Comparison of ENCODE assay signal across 9 mouse cellular contexts in genomic region chr9:31463692-31464474, GRCm38 (mm10). TPM values are rescaled to one million over a fixed set of nuclear protein-coding genes. Genes with fewer than 3 reads are reported as not detected.
DNase-seq lines count a peak whose midpoint lies in the region; ATAC-seq and TF ChIP-seq lines count a peak whose summit lies in the region.
"Had no signal": no experiment of that assay in that cellular context is flagged by ENCODE, and none has a peak within 500 bp of the region (broad histone marks: within the 10 kb centered on the region; RNA-seq: fewer than 3 reads in every experiment).

Gene Tmem45b (minus strand): TSS chr9:31464462.

- peaks cover 8% of the 10 kb centered on the region for H3K4me1 ChIP-seq in heart, embryonic 16.5 days (ENCODE audit: control insufficient read depth, insufficient read depth, low read length)
- 0 out of 2 replicates have a peak, but pooled peaks cover 5% of the 10 kb centered on the region for H3K4me1 ChIP-seq in embryonic facial prominence, embryonic 12.5 days
- 0 out of 2 replicates have a peak, but pooled peaks cover 4% of the 10 kb centered on the region for H3K4me1 ChIP-seq in kidney, adult 2 months (ENCODE audit: control insufficient read depth, insufficient read depth, low read length)
- peaks cover 8% of the 10 kb centered on the region; the same call in 1 of the 2 replicates for H3K4me1 ChIP-seq in midbrain, embryonic 15.5 days

- no peak within 1 kb of the TSS for H3K27ac ChIP-seq in heart, embryonic 16.5 days (ENCODE audit: low read length)
- H3K27ac ChIP-seq in embryonic facial prominence, embryonic 12.5 days, result no peak within 1 kb of the TSS
- no peak within 1 kb of the TSS; the same call in 1 of the 2 replicates for H3K27ac ChIP-seq in kidney, adult 2 months (ENCODE audit: insufficient read depth, low read depth, low read length)
- H3K27ac ChIP-seq in midbrain, embryonic 15.5 days, result no peak within 1 kb of the TSS

- no peak for TF ChIP-seq POLR2A in kidney, adult 2 months (IDR thresholded peaks at IDR 0.05; ENCODE audit: low read depth, low read length)

- TF ChIP-seq CTCF in kidney, adult 2 months (conservative IDR thresholded peaks at IDR 0.05; ENCODE audit: insufficient read depth, insufficient read length, low read depth, low read length), result peak; percentile 46; the same call in 1 of the 2 replicates

- 6% methylated on average over 33 of the region's 33 CpGs for WGBS in heart, embryonic 16.5 days
- 9% methylated on average over 33 of the region's 33 CpGs for WGBS in embryonic facial prominence, embryonic 12.5 days
- WGBS in kidney, adult 2 months, result 12% methylated on average over 33 of the region's 33 CpGs
- WGBS in midbrain, embryonic 15.5 days, result 12% methylated on average over 33 of the region's 33 CpGs

- ATAC-seq in heart, embryonic 16.5 days (replicated peaks; ENCODE audit: extremely low read depth, insufficient read depth, low FRiP score), result no peak
- ATAC-seq in embryonic facial prominence, embryonic 12.5 days (ENCODE audit: insufficient number of reproducible peaks, insufficient read depth, low FRiP score, low TSS enrichment), result no peak
- no peak for ATAC-seq in midbrain, embryonic 15.5 days (replicated peaks)

- H3K27me3 ChIP-seq in heart, embryonic 16.5 days (ENCODE audit: control insufficient read depth, insufficient read depth, low read length), result peaks cover 34% of the 10 kb centered on the region
- H3K27me3 ChIP-seq in embryonic facial prominence, embryonic 12.5 days, result peaks cover 36% of the 10 kb centered on the region
- no peaks in the 10 kb centered on the region for H3K27me3 ChIP-seq in kidney, adult 2 months (replicated peaks; ENCODE audit: control insufficient read depth, insufficient read depth, low read length)
- peaks cover 16% of the 10 kb centered on the region for H3K27me3 ChIP-seq in midbrain, embryonic 15.5 days (replicated peaks)

- DNase-seq in heart, adult 18-20 months, result no peak
- peak; percentile 57 for DNase-seq in kidney, adult 2 months
- no peak for DNase-seq in frontal cortex, postnatal 25 days (ENCODE audit: low spot score in 2 of 2)
- no peak for DNase-seq in thymus, postnatal 0 days (ENCODE audit: low spot score)
- DNase-seq in testis, postnatal 10 days (ENCODE audit: low spot score), result no peak

- H3K9me3 ChIP-seq in heart, embryonic 16.5 days (replicated peaks; ENCODE audit: control insufficient read depth, low read length), result no peaks in the 10 kb centered on the region
- no peaks in the 10 kb centered on the region for H3K9me3 ChIP-seq in embryonic facial prominence, embryonic 12.5 days
- no peaks in the 10 kb centered on the region for H3K9me3 ChIP-seq in midbrain, embryonic 15.5 days
- H3K9me3 ChIP-seq: G1E had no signal

- H3K36me3 ChIP-seq in heart, embryonic 16.5 days (ENCODE audit: control insufficient read depth, insufficient read depth), result no peaks in the 10 kb centered on the region
- no peaks in the 10 kb centered on the region for H3K36me3 ChIP-seq in embryonic facial prominence, embryonic 12.5 days
- H3K36me3 ChIP-seq in kidney, adult 2 months (ENCODE audit: control insufficient read depth, insufficient read depth, low read length), result no peaks in the 10 kb centered on the region
- no peaks in the 10 kb centered on the region for H3K36me3 ChIP-seq in midbrain, embryonic 15.5 days (replicated peaks)
- H3K36me3 ChIP-seq: G1E had no signal

- peak within 1 kb of the TSS; percentile 27 for H3K4me3 ChIP-seq in heart, embryonic 16.5 days (ENCODE audit: low read length)
- H3K4me3 ChIP-seq in embryonic facial prominence, embryonic 12.5 days, result peak within 1 kb of the TSS; percentile 14
- peak within 1 kb of the TSS; percentile 32 for H3K4me3 ChIP-seq in kidney, adult 2 months (ENCODE audit: insufficient read depth, low read depth, low read length)
- H3K4me3 ChIP-seq in midbrain, embryonic 15.5 days, result peak within 1 kb of the TSS; percentile 13; the same call in 1 of the 2 replicates

- H3K4me2 ChIP-seq in heart, embryonic 16.5 days (ENCODE audit: low read depth, low read length), result peak within 1 kb of the TSS; percentile 54
- peak within 1 kb of the TSS; percentile 29 for H3K4me2 ChIP-seq in embryonic facial prominence, embryonic 12.5 days (replicated peaks)
- H3K4me2 ChIP-seq in midbrain, embryonic 15.5 days, result peak within 1 kb of the TSS; percentile 37

- H3K9ac ChIP-seq in heart, embryonic 16.5 days (ENCODE audit: low read length), result no peak within 1 kb of the TSS
- H3K9ac ChIP-seq in embryonic facial prominence, embryonic 12.5 days, result no peak within 1 kb of the TSS
- no peak within 1 kb of the TSS for H3K9ac ChIP-seq in midbrain, embryonic 15.5 days

RNA-seq across cellular contexts. Expression of gene Tmem45b, which starts in this region (rescaled TPM):
- 0.42 TPM in 1 of 2 replicates, not detected in the other for polyA plus RNA-seq in heart, embryonic 16.5 days (2015; fragmentation: Nextera tagmentation; extraction: Ambion mirVana)
- 1 to 10 TPM; 1.1 to 4.6 TPM for total RNA-seq in heart, adult 18-20 months (2021)
- 0.14 and 0.45 TPM in 2 replicates for polyA plus RNA-seq in embryonic facial prominence, embryonic 12.5 days (2016; fragmentation: Nextera tagmentation; extraction: Ambion mirVana)
- polyA plus RNA-seq in kidney, adult 2 months (2012; rRNA removed), result 67.2 and 73.5 TPM in 2 replicates
- 0.18 and 0.26 TPM in 2 replicates for polyA plus RNA-seq in midbrain, embryonic 15.5 days (2015; fragmentation: Nextera tagmentation; extraction: Ambion mirVana)
- 0.81 and 1.0 TPM in 2 replicates for polyA plus RNA-seq in thymus, postnatal 0 days (2015; fragmentation: Nextera tagmentation; extraction: Ambion mirVana)
- polyA plus RNA-seq: G1E had no signal

Comparison
In these comparisons a context has a peak if more than half of its experiments do, and no peak if none do; other contexts are left out.
1. RNA of gene Tmem45b (polyA plus RNA-seq): 67.2 to 73.5 TPM in kidney, adult 2 months; 0.81 to 1.0 TPM in thymus, postnatal 0 days, 0.42 TPM in heart, embryonic 16.5 days, 0.18 to 0.26 TPM in midbrain, embryonic 15.5 days and 0.14 to 0.45 TPM in embryonic facial prominence, embryonic 12.5 days; every median in the first group is over 10 times any median in the second.
2. Peak in every context shown above with its lines, with median percentiles within 50 percentile points of each other: H3K4me2 ChIP-seq and H3K4me3 ChIP-seq.